Mouse (Mus musculus) erythroid progenitor cell, adult 5-6 weeks (primary cell): ENCODE measurements around the gene Sfta2. TPM values are rescaled to one million over a fixed set of nuclear protein-coding genes. Genes with fewer than 3 reads are reported as not detected.

Experiments
- total RNA-seq, 2 experiments: library from RNA; stranded (forward) in 1 of 2; stranded (reverse) in 1 of 2; fragments of 150-400 nt in 1 of 2; fragments of 186-747, 209-891 nt in 1 of 2; gene quantifications; 2 replicates each; pipeline versions ENCODE4 v1.2.3 to v1.2.4; 2015 to 2017; ENCODE audit warnings: low replicate concordance in 2 of 2

Sfta2 gene
- total RNA-seq, 2 experiments from 2014 or later: not detected

Other genes with a start within 250 kb of the Sfta2 start
- 20.2 and 22.6 TPM in 2 replicates for gene H2-Q4, start 221.9 kb upstream of the Sfta2 start, total RNA-seq (2015; ENCODE audit: low replicate concordance)
- 24.5 and 26.8 TPM in 2 replicates for gene H2-Q4, start 221.9 kb upstream of the Sfta2 start, total RNA-seq (2017; ENCODE audit: low replicate concordance)
- 11.5 and 17.6 TPM in 2 replicates for gene H2-Q6, start 176.7 kb upstream of the Sfta2 start, total RNA-seq (2015; ENCODE audit: low replicate concordance)
- gene H2-Q6, start 176.7 kb upstream of the Sfta2 start, total RNA-seq (2017; ENCODE audit: low replicate concordance): 8.5 and 12.7 TPM in 2 replicates
- gene H2-Q7, start 162.4 kb upstream of the Sfta2 start, total RNA-seq (2015; ENCODE audit: low replicate concordance): 47.6 and 48.2 TPM in 2 replicates
- 8.2 and 13.2 TPM in 2 replicates for gene H2-Q7, start 162.4 kb upstream of the Sfta2 start, total RNA-seq (2017; ENCODE audit: low replicate concordance)
- gene H2-Q10, start 131.5 kb upstream of the Sfta2 start, total RNA-seq (2015; ENCODE audit: low replicate concordance): 2.9 and 3.2 TPM in 2 replicates
- 0.51 and 2.0 TPM in 2 replicates for gene H2-Q10, start 131.5 kb upstream of the Sfta2 start, total RNA-seq (2017; ENCODE audit: low replicate concordance)
- gene Pou5f1, start 95.5 kb upstream of the Sfta2 start, total RNA-seq (2015; ENCODE audit: low replicate concordance): 1.4 TPM in 1 of 2 replicates, not detected in the other
- 0.26 TPM in 1 of 2 replicates, not detected in the other for gene Pou5f1, start 95.5 kb upstream of the Sfta2 start, total RNA-seq (2017; ENCODE audit: low replicate concordance)
- gene Tcf19, start 84.7 kb upstream of the Sfta2 start, total RNA-seq (2015; ENCODE audit: low replicate concordance): 103 and 129 TPM in 2 replicates
- 49.4 and 49.9 TPM in 2 replicates for gene Tcf19, start 84.7 kb upstream of the Sfta2 start, total RNA-seq (2017; ENCODE audit: low replicate concordance)
- 32.7 and 49.4 TPM in 2 replicates for gene Cchcr1, start 84.4 kb upstream of the Sfta2 start, total RNA-seq (2015; ENCODE audit: low replicate concordance)
- 48.4 and 83.3 TPM in 2 replicates for gene Cchcr1, start 84.4 kb upstream of the Sfta2 start, total RNA-seq (2017; ENCODE audit: low replicate concordance)
- gene Psors1c2, start 68.3 kb upstream of the Sfta2 start, total RNA-seq (2015; ENCODE audit: low replicate concordance): not detected in 2 replicates
- not detected in 2 replicates for gene Psors1c2, start 68.3 kb upstream of the Sfta2 start, total RNA-seq (2017; ENCODE audit: low replicate concordance)
- not detected in 2 replicates for gene Cdsn, start 49.4 kb upstream of the Sfta2 start, total RNA-seq (2015; ENCODE audit: low replicate concordance)
- gene Cdsn, start 49.4 kb upstream of the Sfta2 start, total RNA-seq (2017; ENCODE audit: low replicate concordance): not detected in 2 replicates
- gene 2300002M23Rik, start 34.1 kb upstream of the Sfta2 start, total RNA-seq (2015; ENCODE audit: low replicate concordance): not detected in 2 replicates
- not detected in 2 replicates for gene 2300002M23Rik, start 34.1 kb upstream of the Sfta2 start, total RNA-seq (2017; ENCODE audit: low replicate concordance)
- not detected in 2 replicates for gene Gm9573, start 25.1 kb downstream of the Sfta2 start, total RNA-seq (2015; ENCODE audit: low replicate concordance)
- gene Gm9573, start 25.1 kb downstream of the Sfta2 start, total RNA-seq (2017; ENCODE audit: low replicate concordance): not detected in 2 replicates
- not detected in 2 replicates for gene Mucl3, start 42.1 kb downstream of the Sfta2 start, total RNA-seq (2015; ENCODE audit: low replicate concordance)
- gene Mucl3, start 42.1 kb downstream of the Sfta2 start, total RNA-seq (2017; ENCODE audit: low replicate concordance): not detected in 2 replicates
- gene Vars2, start 66.0 kb downstream of the Sfta2 start, total RNA-seq (2015; ENCODE audit: low replicate concordance): 2.5 TPM in 1 of 2 replicates, not detected in the other
- 0.23 and 0.77 TPM in 2 replicates for gene Vars2, start 66.0 kb downstream of the Sfta2 start, total RNA-seq (2017; ENCODE audit: low replicate concordance)
- gene Gtf2h4, start 72.2 kb downstream of the Sfta2 start, total RNA-seq (2015; ENCODE audit: low replicate concordance): 1.1 and 2.5 TPM in 2 replicates
- 3.6 and 6.3 TPM in 2 replicates for gene Gtf2h4, start 72.2 kb downstream of the Sfta2 start, total RNA-seq (2017; ENCODE audit: low replicate concordance)
- not detected in 2 replicates for gene Ddr1, start 103.1 kb downstream of the Sfta2 start, total RNA-seq (2015; ENCODE audit: low replicate concordance)
- gene Ddr1, start 103.1 kb downstream of the Sfta2 start, total RNA-seq (2017; ENCODE audit: low replicate concordance): 0.26 TPM in 1 of 2 replicates, not detected in the other
- 3.8 and 10.5 TPM in 2 replicates for gene Ier3, start 220.1 kb downstream of the Sfta2 start, total RNA-seq (2015; ENCODE audit: low replicate concordance)
- gene Ier3, start 220.1 kb downstream of the Sfta2 start, total RNA-seq (2017; ENCODE audit: low replicate concordance): 0.51 and 4.0 TPM in 2 replicates
- gene Flot1, start 221.7 kb downstream of the Sfta2 start, total RNA-seq (2015; ENCODE audit: low replicate concordance): 19.3 and 32.8 TPM in 2 replicates
- 14.6 and 29.1 TPM in 2 replicates for gene Flot1, start 221.7 kb downstream of the Sfta2 start, total RNA-seq (2017; ENCODE audit: low replicate concordance)
- gene Tubb5, start 236.8 kb downstream of the Sfta2 start, total RNA-seq (2015; ENCODE audit: low replicate concordance): 663 and 669 TPM in 2 replicates
- 760 and 914 TPM in 2 replicates for gene Tubb5, start 236.8 kb downstream of the Sfta2 start, total RNA-seq (2017; ENCODE audit: low replicate concordance)
- gene Mdc1, start 240.0 kb downstream of the Sfta2 start, total RNA-seq (2015; ENCODE audit: low replicate concordance): 117 and 147 TPM in 2 replicates
- gene Mdc1, start 240.0 kb downstream of the Sfta2 start, total RNA-seq (2017; ENCODE audit: low replicate concordance): 31.0 and 57.1 TPM in 2 replicates